Mouse (Mus musculus) telencephalon, adult 2 months (tissue): Measurements from ENCODE around the gene Tfb2m.

Experiments used
- DNase-seq: peaks from one replicate; pipeline ENCODE4 v3.0.0-alpha.2; 2011; ENCODE audit warnings: low read depth, low spot score

Gene Tfb2m

DNA sequence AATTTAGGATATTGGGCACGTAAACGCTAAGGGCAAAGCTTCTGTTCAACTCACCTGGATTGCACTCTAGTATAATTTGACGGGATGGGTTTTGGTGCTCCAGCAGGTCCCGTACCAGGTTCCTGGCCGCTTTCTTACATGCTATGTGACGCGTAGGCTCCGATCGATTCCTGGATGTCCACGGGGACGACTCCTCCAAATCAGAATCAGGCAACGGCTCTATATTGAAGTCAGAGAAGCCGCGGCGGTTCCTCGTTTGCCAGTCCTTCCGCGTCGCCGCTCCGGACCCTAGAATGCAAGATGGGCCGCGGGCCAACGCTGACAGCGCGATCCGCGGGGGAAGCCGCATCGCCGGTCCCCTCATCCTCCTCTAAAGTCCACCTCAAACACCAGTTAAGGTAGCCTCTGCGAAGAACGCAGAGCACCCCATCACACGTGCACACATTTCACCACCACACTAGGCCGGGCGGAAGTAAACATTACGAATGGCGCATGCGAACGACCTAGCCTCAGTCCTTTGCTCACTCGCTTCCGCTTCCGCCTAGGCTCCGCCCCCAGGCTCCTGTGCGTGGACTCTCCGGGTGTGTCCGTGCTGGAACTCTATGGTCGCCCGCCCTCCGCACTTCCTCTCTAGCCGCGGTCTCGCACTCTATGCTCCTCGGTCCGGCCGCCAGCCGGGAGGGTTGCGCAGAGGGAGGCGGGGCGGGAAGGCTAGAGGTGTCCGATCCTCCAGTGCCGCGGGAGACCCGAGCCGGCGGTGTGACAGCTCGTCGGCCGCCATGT is at the start of gene Tfb2m, which contains the start of gene Cnst:
TSS of gene Tfb2m (minus strand) at position 500 of the 783 bp plus-strand sequence.
TSS of gene Cnst (plus strand) at position 603 of the 783 bp plus-strand sequence.
- peak; percentile 98 for DNase-seq

- DNase-seq, result no peak
These were observed 46.9 kb upstream of the Tfb2m start for GRCm38 (mm10) chr1:179592972-179593371.

DNA sequence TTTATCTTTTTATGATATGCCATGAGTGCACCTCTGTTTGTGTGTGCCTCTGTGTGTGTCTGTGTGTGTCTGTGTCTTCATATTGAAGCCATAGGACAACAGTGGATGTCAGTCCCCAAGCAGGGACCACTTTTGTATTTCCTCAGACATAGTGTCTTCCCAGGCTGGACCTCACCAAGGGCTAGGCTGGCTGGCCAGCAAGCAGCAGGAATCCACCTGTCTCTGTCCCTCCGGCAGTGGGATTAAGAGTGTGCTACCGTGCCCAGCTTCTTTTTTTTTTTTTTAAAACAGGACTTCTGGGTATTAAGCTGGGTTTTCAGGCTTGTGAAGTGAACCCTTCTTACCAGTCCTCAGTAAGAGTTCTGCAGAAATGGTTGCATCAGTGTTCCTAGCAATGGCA is 46.1 kb upstream of the Tfb2m start:
- no peak for DNase-seq

DNA sequence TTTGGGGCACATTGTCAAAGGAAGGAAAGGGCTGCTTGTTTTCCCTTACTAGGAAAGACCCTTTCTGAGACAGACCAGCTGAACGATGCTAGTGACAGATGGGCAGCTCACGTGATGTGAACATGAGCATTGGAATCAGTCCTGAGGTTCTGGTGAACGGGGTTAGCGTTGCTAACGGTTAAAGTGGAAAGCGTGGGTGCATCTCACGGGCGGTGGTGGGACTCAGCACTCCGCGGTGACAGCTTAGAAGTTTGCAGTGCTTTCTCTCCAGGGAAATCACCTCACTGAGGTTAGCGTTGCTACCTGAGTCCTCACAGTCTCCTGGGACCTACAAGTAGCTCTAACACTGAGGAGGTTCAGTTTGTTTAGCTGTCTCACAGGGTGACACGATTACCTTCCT is 45.6 kb upstream of the Tfb2m start:
- peak; percentile 58 for DNase-seq

DNA sequence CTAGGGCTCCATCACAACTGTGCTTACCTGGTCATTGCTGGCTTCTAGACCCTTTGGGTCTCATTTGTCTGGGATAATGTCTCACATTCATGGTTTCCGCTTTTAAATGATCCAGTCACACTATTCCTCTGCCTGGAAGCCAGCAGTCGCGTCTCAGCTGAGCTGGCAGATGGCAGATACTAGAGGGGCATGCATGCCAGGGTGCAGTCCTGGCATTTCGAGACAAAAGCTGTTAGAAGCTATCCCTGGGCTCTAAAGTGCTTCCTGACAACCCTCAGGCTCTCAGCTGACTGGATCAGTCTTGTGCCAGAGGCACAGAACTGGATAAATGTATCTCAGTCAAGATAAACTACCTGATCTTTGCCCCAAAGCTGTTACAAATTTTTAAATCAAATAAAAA is 42.2 kb upstream of the Tfb2m start:
- peak; percentile 36 for DNase-seq

DNA sequence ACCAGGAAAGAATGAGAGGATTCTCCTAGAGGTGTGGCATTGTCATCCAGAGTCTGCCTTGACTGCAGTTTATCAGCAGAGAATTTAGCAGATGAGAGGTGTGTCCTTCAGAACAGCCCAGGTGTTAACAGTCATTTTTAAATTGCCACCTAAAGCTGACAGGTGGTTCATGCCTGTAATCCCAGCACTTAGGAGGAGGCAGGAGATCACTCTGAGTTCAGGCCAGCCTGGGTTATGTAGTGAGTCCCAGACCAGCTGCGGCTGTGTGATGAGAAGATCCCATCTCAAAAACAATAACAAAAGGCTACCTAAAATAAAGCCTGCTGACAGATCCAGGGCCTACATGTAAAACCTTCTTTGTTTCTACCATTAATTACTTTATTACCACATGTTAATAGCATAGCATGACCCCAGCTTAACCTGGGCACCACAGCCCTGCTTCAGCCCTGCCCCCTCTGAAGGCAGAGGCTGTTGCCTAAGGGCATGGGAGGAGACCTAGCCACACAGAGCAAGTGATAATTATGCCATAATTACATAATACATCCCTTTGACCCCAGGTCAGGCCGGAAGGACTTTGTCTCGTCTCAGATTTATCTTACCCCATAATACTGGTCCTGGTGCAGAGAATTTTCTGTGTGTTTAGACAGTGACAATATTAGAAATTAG is 40.5 kb upstream of the Tfb2m start:
- no peak for DNase-seq

GRCm38 (mm10) chr1:179585646-179586045 is 39.6 kb upstream of the Tfb2m start:
- no peak for DNase-seq

DNA sequence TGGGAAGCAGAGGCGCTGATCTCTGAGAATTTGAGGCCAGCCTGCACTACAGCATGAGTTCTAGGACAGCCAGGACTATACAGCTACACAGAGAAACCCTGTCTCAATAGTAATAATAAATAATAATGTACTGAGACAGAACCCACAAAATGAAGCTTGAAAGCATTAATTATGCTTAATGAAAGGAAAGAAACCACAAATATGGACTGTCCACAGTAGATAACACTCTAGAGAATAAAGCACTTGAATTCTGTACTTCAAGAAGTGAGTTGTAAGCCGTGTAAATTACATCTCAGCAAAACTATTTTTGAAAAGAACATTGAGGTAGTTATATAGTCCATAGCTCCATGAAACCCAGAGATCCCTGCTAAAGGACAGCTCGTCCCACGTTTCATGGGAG is 38.2 kb upstream of the Tfb2m start:
- no peak for DNase-seq

- DNase-seq, result no peak
These were observed 37.0 kb upstream of the Tfb2m start for GRCm38 (mm10) chr1:179583090-179583489.

DNA sequence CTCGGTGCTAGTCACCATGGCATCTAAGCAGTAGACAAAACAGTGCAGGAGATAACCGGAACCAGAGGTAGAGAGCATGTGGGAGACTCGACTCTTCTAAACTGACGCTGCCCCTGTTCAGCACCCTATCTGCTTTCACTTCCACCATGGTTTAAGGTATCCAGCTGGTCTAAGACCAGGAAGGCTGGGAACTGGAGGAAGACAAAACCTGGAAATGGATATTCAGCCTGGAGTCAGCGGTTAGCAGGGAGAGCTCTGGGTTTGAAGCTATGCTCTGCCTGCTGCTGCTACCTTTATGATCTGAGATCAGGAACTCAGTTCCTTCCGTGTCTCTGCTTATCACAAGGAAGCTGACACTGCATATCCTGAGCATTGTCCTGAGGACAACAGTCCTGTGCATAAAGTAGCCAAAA is 36.0 kb upstream of the Tfb2m start:
- DNase-seq, result no peak

- no peak for DNase-seq
These were observed 35.4 kb upstream of the Tfb2m start for GRCm38 (mm10) chr1:179581422-179581821.

GRCm38 (mm10) chr1:179580200-179580599 is 34.1 kb upstream of the Tfb2m start:
- DNase-seq, result no peak

GRCm38 (mm10) chr1:179578625-179579024 is 32.6 kb upstream of the Tfb2m start:
- DNase-seq, result no peak

- no peak for DNase-seq
These were observed 27.7 kb upstream of the Tfb2m start for GRCm38 (mm10) chr1:179573650-179574206.

- no peak for DNase-seq
These were observed 25.6 kb upstream of the Tfb2m start for GRCm38 (mm10) chr1:179571686-179572085.

- DNase-seq, result no peak
These were observed 24.4 kb upstream of the Tfb2m start for GRCm38 (mm10) chr1:179570482-179570881.

- DNase-seq, result no peak
These were observed 22.8 kb upstream of the Tfb2m start for GRCm38 (mm10) chr1:179568690-179569398.

GRCm38 (mm10) chr1:179567558-179567957 is 21.5 kb upstream of the Tfb2m start:
- DNase-seq, result no peak

DNA sequence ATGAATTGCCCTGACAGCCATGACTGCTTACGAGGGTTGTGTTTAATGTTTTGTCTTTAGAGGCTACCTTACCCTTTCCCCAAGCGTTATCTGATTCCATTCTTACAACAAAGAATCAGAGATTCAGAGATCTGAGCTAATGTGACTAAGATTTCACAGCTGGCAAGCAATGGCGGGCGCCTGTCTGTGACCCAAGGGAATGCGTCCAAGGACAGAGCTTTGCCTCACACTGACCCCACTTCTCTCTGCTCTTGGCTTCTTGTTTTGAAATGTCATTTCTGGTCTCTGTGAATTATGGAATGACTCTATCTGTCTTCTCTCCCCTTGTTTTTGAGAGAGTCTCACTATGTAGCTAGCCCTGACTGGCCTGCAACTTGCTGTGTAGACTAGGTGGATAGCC is 17.9 kb upstream of the Tfb2m start:
- DNase-seq, result no peak

GRCm38 (mm10) chr1:179563211-179563610 is 17.1 kb upstream of the Tfb2m start:
- DNase-seq, result no peak

DNA sequence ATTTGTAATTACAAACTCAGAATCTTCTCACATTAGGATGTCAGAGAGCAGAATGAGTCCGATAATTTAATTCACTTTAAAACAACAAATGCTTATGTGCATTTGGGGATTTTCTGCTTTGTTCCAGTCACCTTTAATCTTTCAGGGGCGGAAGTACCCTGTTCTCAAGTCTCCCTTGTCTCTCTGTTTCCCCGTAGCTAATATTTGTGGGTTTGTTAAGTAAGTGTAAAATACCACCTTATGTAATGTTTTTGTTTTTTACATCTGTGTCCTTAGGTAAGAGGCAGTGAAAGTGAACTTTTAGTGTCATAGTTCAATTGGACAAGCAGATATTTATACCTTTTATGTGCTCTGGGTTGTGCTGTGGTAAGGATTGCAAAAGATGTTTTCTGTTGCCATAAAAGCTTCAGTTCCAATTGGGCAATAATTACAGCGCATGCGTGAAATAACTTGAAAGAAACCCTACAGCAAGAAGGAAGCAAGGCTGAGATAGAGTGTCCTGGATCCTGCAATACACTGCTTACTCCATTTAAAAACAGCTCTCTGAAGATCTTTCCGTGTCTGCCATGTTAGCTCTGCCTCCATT is 14.9 kb upstream of the Tfb2m start:
- no peak for DNase-seq
